Mouse (Mus musculus): Measurements from ENCODE around the gene Fstl3.

DNA sequence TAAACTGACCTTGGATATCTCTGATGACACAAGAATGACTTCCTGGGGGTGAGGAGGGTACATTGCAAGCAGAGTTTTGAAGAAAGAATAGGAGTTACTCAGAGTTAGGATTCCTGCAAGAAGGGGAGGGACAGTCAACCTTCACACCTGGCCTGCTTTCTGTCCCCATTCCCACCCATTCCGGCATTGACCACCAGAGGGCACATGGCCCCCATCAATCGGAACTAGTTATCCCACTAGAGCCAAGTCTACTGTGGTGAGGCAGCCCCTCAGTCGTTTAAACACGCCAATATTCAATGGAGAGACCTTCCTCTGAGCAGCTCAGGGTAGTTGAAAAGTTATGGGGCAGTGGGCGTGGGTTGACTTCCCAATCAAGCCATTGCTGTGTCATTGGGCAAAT, 8.7 kb upstream of the Fstl3 start:
- peak; percentile 94 for TF ChIP-seq CTCF (conservative IDR thresholded peaks at IDR 0.05; ENCODE audit: low read length)
- TF ChIP-seq NANOG (IDR thresholded peaks at IDR 0.05; ENCODE audit: borderline replicate concordance, low read length) = no peak
- no peak for TF ChIP-seq POU5F1 (IDR thresholded peaks at IDR 0.05; ENCODE audit: borderline replicate concordance, low read length)
